Mouse (Mus musculus) cerebellum, adult 2 months (tissue): ENCODE measurements around the gene Ano4. TPM values are rescaled to one million over a fixed set of nuclear protein-coding genes. Genes with fewer than 3 reads are reported as not detected.

Source experiments
- DNase-seq, 2 experiments: peaks; one replicate each; pipeline ENCODE4 v3.0.0; 2021
- H3K27ac ChIP-seq: fragments of 200-500 bp; 2 replicates; pipeline ENCODE4 v1.5.1; 2012; ENCODE audit warnings: low read length, control low read depth, inconsistent platforms; ENCODE audit not compliant: insufficient read depth
- H3K27me3 ChIP-seq: fragments of 200-500 bp; 2 replicates; pipeline ENCODE4 v1.6.1; 2012; ENCODE audit warnings: inconsistent platforms, mild to moderate bottlenecking, low read length, moderate library complexity; ENCODE audit not compliant: control insufficient read depth, insufficient read depth
- H3K4me1 ChIP-seq: fragments of 200-500 bp; 2 replicates; pipeline ENCODE4 v1.6.1; 2011; ENCODE audit warnings: low read length; ENCODE audit not compliant: control insufficient read depth, insufficient read depth
- H3K4me3 ChIP-seq: fragments of 200-500 bp; replicated peaks from 2 replicates; pipeline ENCODE3; 2011; ENCODE audit warnings: mild to moderate bottlenecking, low read depth, low read length, control low read depth; ENCODE audit not compliant: insufficient read depth
- CTCF ChIP-seq: fragments of 200-500 bp; IDR thresholded peaks from 2 replicates; pipeline ENCODE4 v1.5.1; 2011; ENCODE audit warnings: low read depth, mild to moderate bottlenecking, control low read depth, low read length, moderate library complexity, borderline replicate concordance; ENCODE audit not compliant: insufficient read depth
- POLR2A ChIP-seq: fragments of 200-500 bp; IDR thresholded peaks from 2 replicates; pipeline ENCODE4 v1.6.1; 2011; ENCODE audit warnings: low read length, control low read depth, borderline replicate concordance; ENCODE audit not compliant: insufficient read depth
- WGBS: fragments of 180-500 bp; shearing (Covaris S2); methylation state at CpG from one replicate; pipeline ENCODE4 v1.1.7; 2018; 5-methylcytosine and 5-hydroxymethylcytosine counted together
- polyA plus RNA-seq: library from polyadenylated mRNA; depleted of rRNA; stranded (reverse); fragments of >200 nt; gene quantifications from 2 replicates; pipeline ENCODE4 v1.2.3, GENCODE M21; 2012; rRNA removed

The Ano4 gene
- 14.0 and 17.9 TPM in 2 replicates for polyA plus RNA-seq

DNA sequence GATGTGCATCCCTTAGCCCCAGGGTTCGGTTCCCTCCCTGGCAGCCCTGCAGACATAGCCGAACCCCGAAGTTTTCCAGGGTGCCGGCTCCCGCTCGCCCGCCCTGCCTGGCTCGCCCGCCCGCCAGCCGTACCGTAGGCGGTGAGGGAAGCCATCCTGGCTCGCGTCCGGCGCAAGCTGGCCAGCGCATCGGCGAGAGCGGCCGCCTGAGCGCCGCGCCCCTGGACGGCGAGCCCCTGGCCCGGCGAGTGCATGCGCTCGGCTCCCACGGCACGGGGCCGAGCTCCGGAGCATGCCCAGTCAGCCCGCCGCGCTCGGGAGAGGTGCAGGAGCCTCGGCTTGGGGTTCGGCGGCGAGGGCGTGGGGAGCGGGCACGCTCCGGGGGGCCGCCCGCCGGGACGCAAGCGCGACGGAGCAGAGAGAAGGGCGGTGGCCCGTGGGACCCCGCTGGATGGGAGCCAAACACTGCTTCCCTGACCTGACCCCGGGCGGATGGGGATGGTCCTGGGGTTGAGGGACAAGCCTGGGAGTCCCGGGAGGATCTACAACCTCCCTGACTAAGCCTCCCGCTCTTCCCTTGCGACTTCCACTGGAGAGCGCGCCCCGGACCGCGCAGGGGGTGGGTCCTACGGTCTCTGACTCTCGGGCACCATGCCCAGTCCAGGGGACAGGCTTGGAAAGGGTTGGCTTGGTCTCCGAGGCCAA, at the start of gene Ano4:
TSS of gene Ano4 (minus strand) at position 272 of the 705 bp plus-strand sequence.
- TF ChIP-seq CTCF: no peak
- no peak for TF ChIP-seq POLR2A
- DNase-seq: peak; percentile 24 to 34
- Histone ChIP-seq H3K27me3 (no peaks in the 10 kb centered on the region), H3K27ac (no peak within 1 kb of the TSS), H3K4me1 (peaks cover 3% of the 10 kb centered on the region; the same call in 1 of the 2 replicates), H3K4me3 (peak within 1 kb of the TSS; percentile 36)
- 1% methylated on average over 70 of the region's 70 CpGs for WGBS

DNA sequence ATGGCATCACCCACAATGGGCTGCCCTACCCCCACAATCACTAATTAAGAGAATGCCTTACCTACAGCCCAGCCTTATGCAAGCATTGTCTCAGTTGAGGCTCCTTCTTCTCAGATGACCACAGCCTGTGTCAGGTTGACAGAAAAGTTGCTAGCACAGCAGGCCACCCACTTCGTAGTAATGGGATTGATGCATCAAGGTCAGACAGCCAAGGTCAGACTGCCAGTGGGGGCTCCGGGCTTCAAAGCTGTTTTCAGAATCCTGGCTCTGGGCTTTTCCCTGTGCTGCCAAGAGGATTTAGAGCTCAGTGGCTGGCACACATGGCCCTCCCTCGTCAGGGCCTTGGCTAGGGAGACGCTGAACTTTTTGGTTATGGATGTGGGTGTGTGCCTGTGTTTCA, 48.1 kb upstream of the Ano4 start:
- no peak overlapping the region for H3K27ac ChIP-seq
- 13% methylated on average over 4 of the region's 4 CpGs for WGBS

DNA sequence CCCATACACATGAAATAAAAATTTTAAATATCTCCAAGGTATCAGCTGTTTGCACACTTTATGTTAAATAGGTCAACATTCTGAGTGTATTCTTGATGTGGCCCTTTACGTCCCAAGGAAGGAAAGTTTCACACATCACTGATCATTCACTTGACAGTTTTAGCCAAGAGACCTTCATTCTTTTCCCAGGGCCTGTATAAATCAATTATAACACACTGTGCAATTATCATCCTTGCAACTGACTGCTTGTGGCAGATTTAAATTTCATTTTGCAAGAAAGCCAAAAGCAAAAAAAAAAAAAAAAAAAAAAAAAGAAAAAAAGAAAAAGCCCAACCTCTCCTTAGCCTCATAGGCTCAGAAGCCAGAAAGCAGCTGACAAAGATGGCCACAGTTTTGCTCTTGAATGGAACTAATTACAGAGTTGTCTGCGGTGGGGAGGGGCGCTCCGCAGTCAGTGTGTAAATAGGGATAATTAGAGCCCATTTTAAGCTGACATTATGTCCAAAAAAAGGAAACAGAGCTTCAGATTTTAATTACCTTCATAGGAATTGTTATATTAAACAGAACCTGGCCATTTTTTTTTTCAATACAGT, 47.1 kb upstream of the Ano4 start:
- no peak for TF ChIP-seq CTCF
- TF ChIP-seq POLR2A: no peak
- 66% methylated on average over 4 of the region's 4 CpGs for WGBS

More for the DNA sequence above, 48.1 kb upstream of the Ano4 start:
- H3K4me3 ChIP-seq: no peak overlapping the region
- no peak for DNase-seq
- no peaks in the 10 kb centered on the region for H3K4me1 ChIP-seq
- no peak for TF ChIP-seq POLR2A
- no peaks in the 10 kb centered on the region for H3K27me3 ChIP-seq

DNA sequence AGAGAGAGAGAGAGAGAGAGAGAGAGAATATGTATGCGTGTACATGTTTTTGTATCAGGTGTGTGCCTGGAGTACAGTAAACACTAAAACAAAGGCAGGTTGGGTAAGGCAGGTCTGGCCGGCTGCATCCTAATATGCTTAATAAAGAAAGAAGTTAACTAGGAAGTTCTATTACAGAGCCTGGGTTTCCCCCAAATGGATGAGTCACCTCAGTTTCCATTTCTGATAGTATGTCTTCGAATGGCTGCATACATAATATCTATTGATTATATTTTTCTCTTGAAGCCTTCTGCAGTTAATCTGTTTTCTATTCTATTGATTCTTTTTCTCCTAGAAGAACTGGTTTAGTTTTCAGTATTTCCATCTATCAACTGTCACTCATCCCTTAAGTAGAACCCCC, 41.9 kb upstream of the Ano4 start:
- Histone ChIP-seq H3K27ac (no peak overlapping the region), H3K4me1 (no peaks in the 10 kb centered on the region), H3K27me3 (no peaks in the 10 kb centered on the region), H3K4me3 (no peak overlapping the region)
- 86% methylated on average over 3 of the region's 3 CpGs for WGBS
- TF ChIP-seq CTCF (no peak), POLR2A (no peak)
- DNase-seq: no peak

More for the DNA sequence above, 47.1 kb upstream of the Ano4 start:
- DNase-seq: no peak
- no peaks in the 10 kb centered on the region for H3K27me3 ChIP-seq
- no peak overlapping the region for H3K27ac ChIP-seq
- H3K4me1 ChIP-seq: no peaks in the 10 kb centered on the region
- no peak overlapping the region for H3K4me3 ChIP-seq

DNA sequence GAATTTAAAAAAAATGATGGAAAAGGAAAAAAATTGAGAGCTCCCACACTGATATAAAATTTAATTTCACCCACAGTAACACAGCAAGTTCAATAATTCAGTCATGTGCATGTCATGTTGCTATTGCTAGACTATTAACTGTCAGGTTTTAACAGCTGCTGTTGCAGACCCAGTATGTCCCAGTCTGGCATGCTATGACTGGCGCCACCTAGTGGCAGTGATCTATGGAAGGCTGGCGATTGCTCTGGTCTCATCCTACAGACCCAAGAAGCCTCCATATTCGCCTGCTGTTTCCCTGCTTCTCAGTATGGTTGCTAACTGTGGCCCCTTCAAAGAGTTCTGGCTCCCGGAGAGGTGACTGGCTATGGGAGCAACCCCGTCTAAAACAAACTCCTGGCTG, 38.9 kb upstream of the Ano4 start:
- H3K4me3 ChIP-seq: no peak overlapping the region
- no peak overlapping the region for H3K27ac ChIP-seq
- H3K4me1 ChIP-seq: no peaks in the 10 kb centered on the region
- TF ChIP-seq POLR2A: no peak
- TF ChIP-seq CTCF: peak; percentile 75
- 10% methylated on average over 5 of the region's 5 CpGs for WGBS
- peak; percentile 56 to 65 for DNase-seq
- no peaks in the 10 kb centered on the region for H3K27me3 ChIP-seq

DNA sequence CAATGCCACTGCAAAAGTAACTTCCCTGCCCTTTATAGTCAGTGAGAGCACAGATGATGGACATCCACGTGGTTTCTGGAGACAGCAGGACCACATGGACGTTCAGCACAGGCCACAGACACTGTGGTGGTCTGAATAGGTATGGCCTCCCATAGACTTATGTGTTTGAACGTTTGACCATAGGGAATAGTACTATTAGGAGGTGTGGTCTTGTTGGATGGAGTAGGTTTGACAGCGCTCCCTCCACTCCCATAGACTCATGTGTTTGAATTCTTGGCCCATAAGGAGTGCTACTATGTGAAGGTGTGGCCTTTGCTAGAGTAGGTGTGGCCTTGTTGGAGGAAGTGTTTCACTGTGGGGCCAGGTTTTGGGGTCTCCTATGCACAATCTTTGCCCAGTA, 33.2 kb upstream of the Ano4 start:
- Histone ChIP-seq H3K4me3 (no peak overlapping the region), H3K27me3 (no peaks in the 10 kb centered on the region), H3K4me1 (no peaks in the 10 kb centered on the region), H3K27ac (no peak overlapping the region)
- no peak for TF ChIP-seq POLR2A
- no peak for TF ChIP-seq CTCF
- WGBS: 73% methylated on average over 4 of the region's 4 CpGs
- no peak for DNase-seq

DNA sequence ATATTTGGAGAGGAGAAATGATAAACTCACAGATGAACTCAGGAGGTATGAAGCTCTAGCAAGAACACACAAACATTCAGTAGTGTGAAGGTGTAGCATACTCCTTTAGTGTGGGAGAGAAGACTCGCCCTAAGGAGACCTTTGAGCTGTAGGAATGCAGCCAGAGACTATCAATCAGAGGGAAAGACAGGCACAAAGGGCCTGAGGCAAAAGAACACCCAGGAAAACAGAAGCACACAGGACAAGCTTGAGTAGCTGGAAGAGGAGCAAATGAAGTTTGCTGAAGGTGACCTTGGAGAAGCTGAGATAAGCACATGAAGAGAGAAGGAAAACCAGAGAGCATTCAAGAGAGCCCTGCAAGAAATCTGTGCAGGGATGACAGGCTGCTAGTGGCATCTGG, 25.5 kb upstream of the Ano4 start:
- H3K27ac ChIP-seq: no peak overlapping the region
- H3K4me3 ChIP-seq: no peak overlapping the region
- WGBS: 67% methylated on average over 1 of the region's 1 CpGs
- no peak for TF ChIP-seq CTCF
- no peak for TF ChIP-seq POLR2A
- H3K4me1 ChIP-seq: no peaks in the 10 kb centered on the region
- DNase-seq: no peak
- no peaks in the 10 kb centered on the region for H3K27me3 ChIP-seq

DNA sequence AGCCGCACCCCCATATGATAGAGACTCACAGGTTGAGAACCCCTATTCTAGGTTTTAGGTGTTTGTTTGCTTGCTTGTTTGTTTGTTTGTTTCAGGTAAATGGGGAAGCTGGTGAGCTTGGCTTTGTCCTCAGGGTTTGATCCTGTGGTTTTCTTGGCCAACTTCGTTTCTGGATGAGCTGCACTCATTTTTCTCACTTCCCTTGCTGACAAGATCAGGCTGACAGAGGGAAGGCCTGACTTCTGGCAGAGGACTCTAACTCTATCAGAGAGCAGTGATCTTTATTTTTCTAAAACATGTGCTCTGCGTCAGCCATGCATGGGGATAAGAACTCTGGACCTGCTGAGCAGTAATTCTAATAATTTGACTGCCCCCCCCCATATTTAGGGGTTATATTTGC, 14.4 kb upstream of the Ano4 start:
- DNase-seq: no peak
- 51% methylated on average over 3 of the region's 3 CpGs for WGBS
- H3K27me3 ChIP-seq: no peaks in the 10 kb centered on the region

More for the DNA sequence above, 14.4 kb upstream of the Ano4 start:
- no peak overlapping the region for H3K27ac ChIP-seq
- TF ChIP-seq POLR2A: no peak
- no peak for TF ChIP-seq CTCF
- H3K4me1 ChIP-seq: no peaks in the 10 kb centered on the region
- H3K4me3 ChIP-seq: no peak overlapping the region
